Mouse (Mus musculus): ENCODE measurements at regions not wholly inside any gene's neighbourhood (a gene's known extent, or its start where the extent isn't known, plus 50 kb on each side); places are given as distances from the start of the nearest gene placed in this dataset.

DNA sequence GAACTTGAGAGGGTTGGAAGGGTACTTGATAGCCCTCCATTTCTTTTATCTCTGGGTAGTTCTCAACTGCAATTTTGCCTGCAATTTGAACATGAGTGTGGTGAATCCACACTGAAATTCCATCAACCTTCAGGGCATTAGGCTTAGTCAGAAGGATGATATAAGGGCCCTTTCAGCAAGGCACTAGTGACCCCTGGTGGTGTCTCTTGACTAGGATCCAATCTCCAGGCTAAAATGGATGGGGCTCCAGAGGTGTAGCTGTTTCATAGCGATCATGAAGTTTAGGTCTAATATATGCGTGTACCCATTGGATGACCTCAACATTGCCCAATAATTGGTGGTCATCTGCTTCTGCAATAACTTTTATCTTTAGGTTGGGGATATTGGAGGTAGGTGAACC is 1155.0 kb upstream of the Cdh7 start:
- Histone ChIP-seq H3K4me1 (ENCODE audit: control insufficient read depth in 1 of 2, insufficient read depth in 2 of 2, low read length in 2 of 2) (no peaks in the 10 kb centered on the region), H3K4me3 (ENCODE audit: control insufficient read depth in 1 of 2, insufficient read depth in 1 of 2, low read depth in 2 of 2, low read length in 2 of 2) (no peak overlapping the region), H3K79me2 (ENCODE audit: control insufficient read depth, insufficient read depth, low read length, poor library complexity) (no peaks in the 10 kb centered on the region), H3K27ac (ENCODE audit: control insufficient read depth, low read depth, low read length) (no peak overlapping the region), H3K9ac (ENCODE audit: control insufficient read depth, low read depth, low read length, poor library complexity, severe bottlenecking) (no peak overlapping the region), H3K9me3 (replicated peaks; ENCODE audit: insufficient read depth, low read length) (no peaks in the 10 kb centered on the region), H3K27me3 (ENCODE audit: control insufficient read depth in 1 of 2, insufficient read depth in 2 of 2, low read length in 2 of 2) (no peaks in the 10 kb centered on the region), H3K36me3 (ENCODE audit: control insufficient read depth in 1 of 2, insufficient read depth in 2 of 2, low read length in 2 of 2) (no peaks in the 10 kb centered on the region)
- TF ChIP-seq MXI1 (IDR thresholded peaks at IDR 0.05; ENCODE audit: low read depth, low read length) (no peak), SMC3 (IDR thresholded peaks at IDR 0.05; ENCODE audit: low read depth, low read length) (peak; percentile 57), ZC3H11A (IDR thresholded peaks at IDR 0.05; ENCODE audit: low read depth, low read length) (peak; percentile 48), CTCF (IDR thresholded peaks at IDR 0.05 in 2 of 3, conservative IDR thresholded peaks at IDR 0.05 in 1 of 3; ENCODE audit: control insufficient read depth in 1 of 3, insufficient read depth in 1 of 3, low read depth in 2 of 3, low read length in 3 of 3, poor library complexity in 1 of 3, severe bottlenecking in 1 of 3) (peak in 2 of 3 experiments; percentile 37 to 41; a peak in 4 of 6 replicates), MYB (IDR thresholded peaks at IDR 0.05; ENCODE audit: low read depth, low read length) (no peak), RAD21 (IDR thresholded peaks at IDR 0.05; ENCODE audit: low read depth, low read length) (peak; percentile 52), JUND (IDR thresholded peaks at IDR 0.05; ENCODE audit: low read depth, low read length) (no peak)
- peak; percentile 10 for DNase-seq (ENCODE audit: low read depth, low spot score)
